Mouse (Mus musculus) CH12.LX (cell line): ENCODE measurements around the gene Fry.

ENCODE experiments used
- BHLHE40 ChIP-seq: IDR thresholded peaks from 2 replicates; pipeline ENCODE4 v1.6.1; 2011; ENCODE audit warnings: mild to moderate bottlenecking, low read depth, low read length, improper control_type of control experiment
- CTCF ChIP-seq, 2 experiments: IDR thresholded peaks in 1 of 2; conservative IDR thresholded peaks in 1 of 2; 2 replicates each; pipeline ENCODE4 v1.5.1; 2011 to 2012; ENCODE audit warnings: low read depth in 2 of 2, low read length in 2 of 2, improper control_type of control experiment in 1 of 2, inconsistent platforms in 1 of 2, mild to moderate bottlenecking in 1 of 2, moderate library complexity in 1 of 2
- EP300 ChIP-seq: IDR thresholded peaks from 2 replicates; pipeline ENCODE4 v1.6.1; 2011; ENCODE audit warnings: low read length, improper control_type of control experiment
- GABPA ChIP-seq: IDR thresholded peaks from 2 replicates; pipeline ENCODE4 v1.6.1; 2012; ENCODE audit warnings: low read depth, low read length, improper control_type of control experiment, inconsistent platforms; ENCODE audit not compliant: insufficient replicate concordance
- HCFC1 ChIP-seq: IDR thresholded peaks from 2 replicates; pipeline ENCODE4 v1.6.1; 2012; ENCODE audit warnings: low read depth, mild to moderate bottlenecking, inconsistent platforms, low read length, improper control_type of control experiment
- JUND ChIP-seq: conservative IDR thresholded peaks from 2 replicates; pipeline ENCODE4 v1.6.1; 2011; ENCODE audit warnings: low read depth, low read length, improper control_type of control experiment
- MXI1 ChIP-seq: IDR thresholded peaks from 2 replicates; pipeline ENCODE4 v1.6.1; 2011; ENCODE audit warnings: mild to moderate bottlenecking, low read depth, low read length, improper control_type of control experiment
- MYC ChIP-seq: IDR thresholded peaks from 2 replicates; pipeline ENCODE4 v1.6.1; 2011; ENCODE audit warnings: low read depth, mild to moderate bottlenecking, improper control_type of control experiment, low read length
- POLR2A ChIP-seq: IDR thresholded peaks from 2 replicates; pipeline ENCODE4 v1.6.1; 2011; ENCODE audit warnings: low read depth, mild to moderate bottlenecking, improper control_type of control experiment, low read length
- RCOR1 ChIP-seq: conservative IDR thresholded peaks from 2 replicates; pipeline ENCODE4 v1.6.1; 2012; ENCODE audit warnings: low read depth, mild to moderate bottlenecking, inconsistent platforms, low read length, improper control_type of control experiment
- SIN3A ChIP-seq: IDR thresholded peaks from 2 replicates; pipeline ENCODE4 v1.6.1; 2012; ENCODE audit warnings: low read length, improper control_type of control experiment, inconsistent platforms

GRCm38 (mm10) chr5:150188031-150188430 is 69.6 kb downstream of the Fry start:
- TF ChIP-seq JUND (no peak), POLR2A (no peak), CTCF (conservative IDR thresholded peaks at IDR 0.05 in 1 of 2, IDR thresholded peaks at IDR 0.05 in 1 of 2; ENCODE audit: low read depth in 2 of 2, low read length in 2 of 2) (no peak), HCFC1 (no peak), SIN3A (no peak), EP300 (no peak), MYC (no peak), RCOR1 (no peak), BHLHE40 (no peak), GABPA (no peak), MXI1 (no peak)
